Mouse (Mus musculus) kidney, embryonic 16.5 days (tissue): ENCODE results near the gene Xrra1. TPM values are rescaled to one million over a fixed set of nuclear protein-coding genes. Genes with fewer than 3 reads are reported as not detected.

Experiments used
- polyA plus RNA-seq: library from polyadenylated mRNA; unstranded; fragments of >200 nt; fragmentation: Nextera tagmentation; extraction: Ambion mirVana; gene quantifications from 2 replicates; pipeline ENCODE4 v1.2.1, GENCODE M21; 2015

The Xrra1 gene
- polyA plus RNA-seq, 1 experiment from 2014 or later, result 0.26 TPM

Other genes with a start within 250 kb of the Xrra1 start
- 0.67 and 0.72 TPM in 2 replicates for gene Tpbgl, start 232.0 kb upstream of the Xrra1 start, polyA plus RNA-seq
- 3.0 and 3.4 TPM in 2 replicates for gene Slco2b1, start 147.8 kb upstream of the Xrra1 start, polyA plus RNA-seq
- gene Olfr520, start 128.8 kb upstream of the Xrra1 start, polyA plus RNA-seq, result not detected in 2 replicates
- not detected in 2 replicates for gene Olfr521, start 95.6 kb upstream of the Xrra1 start, polyA plus RNA-seq
- gene Neu3, start 30.7 kb upstream of the Xrra1 start, polyA plus RNA-seq, result 3.0 and 3.5 TPM in 2 replicates
- gene Spcs2, start 4.3 kb downstream of the Xrra1 start, polyA plus RNA-seq, result 361 and 372 TPM in 2 replicates
- 5.6 and 6.1 TPM in 2 replicates for gene Rnf169, start 121.3 kb downstream of the Xrra1 start, polyA plus RNA-seq
- 0.90 and 0.95 TPM in 2 replicates for gene Chrdl2, start 147.1 kb downstream of the Xrra1 start, polyA plus RNA-seq